Mouse (Mus musculus): ENCODE data around the gene Klc3. TPM values are rescaled to one million over a fixed set of nuclear protein-coding genes. Genes with fewer than 3 reads are reported as not detected.

Klc3 gene
- polyA plus RNA-seq, 1 experiment, result 1.7 TPM

DNA sequence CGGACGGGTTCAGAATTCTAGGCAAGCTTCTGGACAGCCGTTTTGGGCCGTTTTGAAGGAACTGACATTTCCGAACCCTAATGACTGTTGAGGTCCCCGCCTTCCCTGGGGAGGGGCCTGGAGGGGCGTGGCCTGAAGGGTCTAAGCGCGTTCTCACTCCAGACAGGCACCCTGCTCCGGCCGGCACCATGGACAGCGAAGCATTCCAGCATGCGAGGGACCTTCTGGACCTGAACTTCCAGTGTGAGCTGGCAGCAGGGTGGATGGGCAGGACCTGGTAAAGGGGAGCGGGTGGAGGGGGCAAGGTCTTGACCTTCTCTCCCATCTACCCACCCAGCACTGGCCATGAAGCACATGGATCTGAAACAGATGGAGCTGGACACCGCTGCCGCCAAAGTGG is 35.5 kb downstream of the Klc3 start:
- H3K4me1 ChIP-seq (ENCODE audit: control insufficient read depth, insufficient read depth, low read length), result no peaks in the 10 kb centered on the region
- no peaks in the 10 kb centered on the region for H3K27me3 ChIP-seq (ENCODE audit: control insufficient read depth, insufficient read depth, low read length)
- H3K4me3 ChIP-seq (replicated peaks; ENCODE audit: insufficient read depth, low read depth, low read length), result no peak overlapping the region
- H3K27ac ChIP-seq (ENCODE audit: insufficient read depth, low read length), result no peak overlapping the region
- WGBS, result 36% methylated on average over 16 of the region's 16 CpGs
- no peak for DNase-seq
- TF ChIP-seq CTCF (IDR thresholded peaks at IDR 0.05; ENCODE audit: borderline replicate concordance, insufficient read depth, low read depth, low read length) (no peak), POLR2A (IDR thresholded peaks at IDR 0.05; ENCODE audit: borderline replicate concordance, insufficient read depth, low read length) (no peak)

DNA sequence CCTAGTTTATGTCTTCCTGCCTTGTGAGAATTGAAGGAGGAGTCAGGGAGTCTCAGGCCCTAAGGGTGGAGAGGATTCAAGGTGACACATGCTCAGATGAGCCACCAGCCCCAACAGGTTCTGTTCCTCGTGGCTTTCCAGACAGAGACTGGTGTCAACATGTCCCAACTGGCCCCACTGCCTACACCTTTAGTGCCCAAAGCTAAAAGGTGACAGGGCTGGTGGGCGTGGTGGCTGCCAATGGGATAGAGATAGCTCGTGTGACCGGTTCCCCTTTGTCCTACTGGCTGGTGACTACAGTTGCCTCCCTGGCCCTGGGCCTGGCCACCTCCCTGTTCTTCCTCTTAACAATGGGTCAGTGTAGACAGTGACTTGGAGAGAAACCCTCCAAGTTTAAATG is 38.5 kb downstream of the Klc3 start:
- no peaks in the 10 kb centered on the region for H3K27me3 ChIP-seq (ENCODE audit: control insufficient read depth, insufficient read depth, low read length)
- 72% methylated on average over 4 of the region's 4 CpGs for WGBS
- no peak overlapping the region for H3K4me3 ChIP-seq (replicated peaks; ENCODE audit: insufficient read depth, low read depth, low read length)
- H3K4me1 ChIP-seq (ENCODE audit: control insufficient read depth, insufficient read depth, low read length), result no peaks in the 10 kb centered on the region
- no peak for TF ChIP-seq POLR2A (IDR thresholded peaks at IDR 0.05; ENCODE audit: borderline replicate concordance, insufficient read depth, low read length)
- no peak for TF ChIP-seq CTCF (IDR thresholded peaks at IDR 0.05; ENCODE audit: borderline replicate concordance, insufficient read depth, low read depth, low read length)
- no peak overlapping the region for H3K27ac ChIP-seq (ENCODE audit: insufficient read depth, low read length)
- DNase-seq, result no peak

DNA sequence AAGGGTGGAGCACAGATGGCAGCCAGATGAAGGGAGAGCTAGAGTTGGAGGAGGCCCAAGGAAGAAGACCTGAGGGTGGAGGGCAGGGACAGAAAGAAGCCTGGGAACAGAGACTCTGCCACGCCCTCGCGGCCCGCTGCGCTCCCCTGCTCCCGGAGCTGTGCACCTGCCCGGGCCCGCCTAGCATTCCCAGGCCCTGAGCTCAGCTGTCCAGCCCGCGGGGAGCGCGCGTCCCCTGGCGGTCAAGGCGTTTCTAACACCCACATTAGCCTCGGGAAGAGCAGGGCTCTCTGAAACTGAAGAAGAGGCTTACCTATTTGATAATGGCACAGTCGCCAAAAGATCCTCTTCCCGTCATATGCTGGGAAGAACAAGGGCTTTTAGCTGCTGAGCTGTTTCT is 40.0 kb downstream of the Klc3 start:
- Histone ChIP-seq H3K27me3 (ENCODE audit: control insufficient read depth, insufficient read depth, low read length) (no peaks in the 10 kb centered on the region), H3K4me3 (replicated peaks; ENCODE audit: insufficient read depth, low read depth, low read length) (no peak overlapping the region), H3K4me1 (ENCODE audit: control insufficient read depth, insufficient read depth, low read length) (no peaks in the 10 kb centered on the region), H3K27ac (ENCODE audit: insufficient read depth, low read length) (0 out of 2 replicates have a peak overlapping the region, but pooled peaks have one; percentile 27)
- peak; percentile 76 for TF ChIP-seq CTCF (IDR thresholded peaks at IDR 0.05; ENCODE audit: borderline replicate concordance, insufficient read depth, low read depth, low read length)
- no peak for TF ChIP-seq POLR2A (IDR thresholded peaks at IDR 0.05; ENCODE audit: borderline replicate concordance, insufficient read depth, low read length)
- DNase-seq, result peak; percentile 76 to 83
- WGBS, result 4% methylated on average over 18 of the region's 18 CpGs

DNA sequence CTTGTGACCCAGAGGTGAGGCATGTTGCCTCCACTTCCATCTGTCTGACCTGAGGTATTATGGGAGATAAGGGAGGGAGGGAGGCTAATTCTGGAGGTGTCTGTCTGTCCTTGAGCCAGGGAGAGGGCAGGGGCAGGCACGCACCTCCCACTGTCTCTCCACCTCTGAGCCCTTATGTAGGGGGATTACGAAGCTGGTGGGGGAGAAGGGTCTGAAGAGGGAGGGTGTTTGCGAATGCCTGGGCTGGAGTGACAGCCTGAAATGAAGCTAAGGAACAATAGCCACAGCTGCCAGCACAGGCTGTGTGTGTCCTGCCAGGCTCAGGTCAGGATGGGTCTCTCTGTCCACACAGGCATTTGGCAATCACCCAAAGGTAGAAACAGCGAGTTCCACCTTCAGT is 41.6 kb downstream of the Klc3 start:
- Histone ChIP-seq H3K4me1 (ENCODE audit: control insufficient read depth, insufficient read depth, low read length) (0 out of 2 replicates have a peak, but pooled peaks cover 5% of the 10 kb centered on the region), H3K27me3 (ENCODE audit: control insufficient read depth, insufficient read depth, low read length) (no peaks in the 10 kb centered on the region), H3K27ac (ENCODE audit: insufficient read depth, low read length) (no peak overlapping the region), H3K4me3 (replicated peaks; ENCODE audit: insufficient read depth, low read depth, low read length) (no peak overlapping the region)
- DNase-seq, result no peak
- TF ChIP-seq CTCF (IDR thresholded peaks at IDR 0.05; ENCODE audit: borderline replicate concordance, insufficient read depth, low read depth, low read length) (no peak), POLR2A (IDR thresholded peaks at IDR 0.05; ENCODE audit: borderline replicate concordance, insufficient read depth, low read length) (no peak)
- 42% methylated on average over 4 of the region's 4 CpGs for WGBS

DNA sequence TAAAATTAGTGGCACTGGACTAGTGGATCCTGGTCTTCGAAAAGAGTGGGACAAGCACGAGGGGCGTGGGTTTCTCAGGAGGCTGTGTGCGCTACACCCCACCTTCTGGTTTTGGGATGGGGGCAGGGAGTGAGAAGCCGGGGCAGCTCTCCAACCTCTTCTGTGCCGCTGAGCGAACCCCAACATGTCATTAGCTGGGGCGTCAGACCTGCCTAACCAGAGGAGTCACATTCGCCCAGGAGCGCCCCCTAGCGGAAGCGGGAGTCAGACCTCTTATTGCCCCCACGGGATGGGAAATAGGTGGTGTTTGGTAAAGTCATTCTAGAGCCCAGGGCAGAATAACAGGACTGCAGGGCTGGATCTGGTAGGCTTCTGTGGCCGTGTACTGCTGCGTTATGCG is 42.2 kb downstream of the Klc3 start:
- Histone ChIP-seq H3K4me1 (ENCODE audit: control insufficient read depth, insufficient read depth, low read length) (0 out of 2 replicates have a peak, but pooled peaks cover 5% of the 10 kb centered on the region), H3K27ac (ENCODE audit: insufficient read depth, low read length) (no peak overlapping the region), H3K27me3 (ENCODE audit: control insufficient read depth, insufficient read depth, low read length) (no peaks in the 10 kb centered on the region), H3K4me3 (replicated peaks; ENCODE audit: insufficient read depth, low read depth, low read length) (no peak overlapping the region)
- TF ChIP-seq CTCF (IDR thresholded peaks at IDR 0.05; ENCODE audit: borderline replicate concordance, insufficient read depth, low read depth, low read length) (peak; percentile 52; the same call in 1 of the 2 replicates), POLR2A (IDR thresholded peaks at IDR 0.05; ENCODE audit: borderline replicate concordance, insufficient read depth, low read length) (no peak)
- DNase-seq, result peak; percentile 62 to 63
- WGBS, result 13% methylated on average over 16 of the region's 16 CpGs

DNA sequence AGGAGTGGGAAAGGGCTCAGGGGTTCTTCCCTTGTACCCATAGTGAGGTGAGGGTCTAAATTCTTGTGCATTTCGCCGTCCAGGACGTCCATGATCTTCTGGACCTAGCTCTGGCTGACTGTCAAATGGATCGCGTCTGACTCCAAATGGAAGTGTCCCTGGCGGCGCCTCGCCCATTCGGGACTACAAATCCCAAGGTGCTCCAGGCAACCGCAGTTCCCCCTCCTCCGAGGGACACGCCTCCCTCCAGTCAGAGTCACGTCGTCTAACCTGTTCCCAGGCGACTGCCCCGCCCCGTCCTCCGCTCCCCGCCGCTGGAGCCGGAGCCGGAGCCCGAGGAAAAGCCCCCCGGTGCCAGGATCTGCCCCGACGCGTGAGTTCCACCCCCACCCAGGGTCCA is 43.0 kb downstream of the Klc3 start:
- H3K27me3 ChIP-seq (ENCODE audit: control insufficient read depth, insufficient read depth, low read length), result no peaks in the 10 kb centered on the region
- 0 out of 2 replicates have a peak, but pooled peaks cover 5% of the 10 kb centered on the region for H3K4me1 ChIP-seq (ENCODE audit: control insufficient read depth, insufficient read depth, low read length)
- peak; percentile 91 to 95 for DNase-seq
- peak overlapping the region; percentile 96 for H3K4me3 ChIP-seq (replicated peaks; ENCODE audit: insufficient read depth, low read depth, low read length)
- WGBS, result under 1% methylated on average over 27 of the region's 27 CpGs
- H3K27ac ChIP-seq (ENCODE audit: insufficient read depth, low read length), result peak overlapping the region; percentile 32; the same call in 1 of the 2 replicates
- TF ChIP-seq POLR2A (IDR thresholded peaks at IDR 0.05; ENCODE audit: borderline replicate concordance, insufficient read depth, low read length) (peak; percentile 33; the same call in 1 of the 2 replicates), CTCF (IDR thresholded peaks at IDR 0.05; ENCODE audit: borderline replicate concordance, insufficient read depth, low read depth, low read length) (no peak)

DNA sequence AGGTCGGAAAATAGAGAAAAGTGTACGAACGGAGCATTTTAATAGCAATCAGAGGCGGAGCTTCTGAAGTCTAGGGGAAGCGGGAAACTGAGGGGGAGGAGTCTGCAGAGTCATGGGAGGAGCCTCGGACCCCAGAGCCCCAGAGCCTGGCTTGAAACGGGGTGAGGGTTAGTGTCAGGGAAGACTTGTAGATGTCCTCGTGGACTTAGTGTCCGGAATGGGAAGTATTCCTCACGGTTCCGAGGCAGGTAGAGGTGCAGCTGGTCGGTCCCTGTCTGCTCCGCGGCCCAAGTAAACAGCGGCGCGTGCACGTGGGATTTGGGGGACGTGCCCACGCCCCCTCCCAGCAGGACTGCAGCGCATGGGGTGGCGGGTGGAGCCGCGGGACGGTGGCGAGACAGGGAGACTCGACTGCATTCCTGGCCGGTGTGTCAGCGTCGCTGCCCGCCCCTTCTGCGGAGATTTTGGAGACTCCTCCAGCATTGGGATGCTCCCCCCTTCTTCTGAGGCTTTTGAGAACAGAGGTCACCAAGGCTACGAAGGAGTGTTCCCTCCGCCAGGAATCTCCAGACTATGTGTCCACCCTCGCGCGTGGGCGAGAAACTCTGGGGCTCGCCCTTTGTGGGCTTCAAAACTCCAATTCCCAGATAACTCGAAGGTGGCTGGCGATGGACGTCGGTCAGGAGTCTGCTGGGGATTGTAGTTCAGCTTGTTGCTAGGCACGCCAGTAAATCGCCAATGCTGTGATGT is 43.8 kb downstream of the Klc3 start:
- Histone ChIP-seq H3K4me1 (ENCODE audit: control insufficient read depth, insufficient read depth, low read length) (0 out of 2 replicates have a peak, but pooled peaks cover 5% of the 10 kb centered on the region), H3K27me3 (ENCODE audit: control insufficient read depth, insufficient read depth, low read length) (no peaks in the 10 kb centered on the region), H3K27ac (ENCODE audit: insufficient read depth, low read length) (peak overlapping the region; percentile 2; the same call in 1 of the 2 replicates), H3K4me3 (replicated peaks; ENCODE audit: insufficient read depth, low read depth, low read length) (peak overlapping the region; percentile 96)
- no peak for TF ChIP-seq CTCF (IDR thresholded peaks at IDR 0.05; ENCODE audit: borderline replicate concordance, insufficient read depth, low read depth, low read length)
- TF ChIP-seq POLR2A (IDR thresholded peaks at IDR 0.05; ENCODE audit: borderline replicate concordance, insufficient read depth, low read length), result no peak
- under 1% methylated on average over 45 of the region's 45 CpGs for WGBS
- DNase-seq, result peak; percentile 75 to 78
